Mouse (Mus musculus) neural tube, embryonic 10.5 days (tissue): ENCODE measurements around the gene Kif16b.
A peak's percentile ranks its signal among the peaks of the same experiment; 100 is the strongest.

ENCODE experiments used
- DNase-seq: peaks from one replicate; pipeline ENCODE4 v3.0.0-alpha.2; 2017; ENCODE audit warnings: low spot score; ENCODE audit errors: extremely low spot score

Kif16b gene

DNA sequence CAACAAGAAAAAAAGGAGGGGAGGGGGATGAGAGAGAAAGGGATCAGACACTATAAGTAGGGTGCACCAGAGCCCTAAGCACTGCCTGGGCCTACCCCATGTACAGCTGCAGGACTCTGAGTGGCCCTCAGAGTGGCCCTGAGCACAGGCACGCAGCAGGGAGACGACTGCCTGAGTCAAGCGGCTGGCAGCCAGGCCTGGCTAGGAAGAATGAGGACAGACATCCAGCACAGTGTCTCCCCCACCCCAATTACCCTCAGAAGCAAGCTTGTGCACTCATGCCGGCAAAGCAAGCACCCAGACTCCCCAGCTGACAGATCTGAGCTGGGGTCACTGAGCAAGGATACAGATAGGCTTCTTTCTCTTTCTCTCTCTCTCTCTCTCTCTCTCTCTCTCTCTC lies 25.4 kb downstream of the Kif16b start:
- no peak for DNase-seq

DNA sequence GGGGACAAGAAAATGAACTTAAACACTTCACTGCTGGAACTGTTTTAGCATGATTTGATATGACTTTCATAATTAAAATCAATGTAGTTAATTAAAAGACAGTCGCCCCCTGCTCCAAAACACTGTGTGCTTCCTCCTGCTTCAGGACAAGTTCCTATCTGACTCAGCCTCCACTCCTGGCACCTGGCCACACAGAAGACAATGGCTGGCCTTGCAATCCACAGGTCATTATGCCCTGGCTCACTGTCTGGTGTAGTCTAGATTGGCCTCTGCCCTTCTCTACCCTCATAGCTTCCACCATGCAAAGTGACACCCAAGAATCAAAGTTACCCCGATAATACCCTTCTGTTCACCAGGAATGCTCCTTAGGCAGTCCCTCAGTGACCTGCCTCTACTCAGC lies 26.8 kb downstream of the Kif16b start:
- DNase-seq: no peak

DNA sequence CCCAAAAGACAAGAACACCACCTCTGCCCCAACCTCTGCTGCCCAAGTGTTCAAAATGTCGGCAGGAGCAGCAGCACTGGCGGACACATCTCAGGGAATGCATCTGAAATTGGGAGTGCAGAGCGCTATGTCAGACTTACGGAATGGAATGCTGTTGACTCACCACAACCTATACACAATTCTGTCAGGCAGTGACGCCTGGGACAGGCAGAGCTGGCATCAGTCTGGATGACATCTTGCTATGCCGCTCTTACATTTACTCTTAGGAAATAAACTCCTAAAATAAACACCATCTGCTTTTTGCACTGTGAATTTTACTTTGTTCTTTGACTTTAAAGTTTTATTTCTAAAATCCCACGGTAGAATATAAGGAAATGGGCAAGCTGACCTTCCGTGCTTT lies 31.3 kb downstream of the Kif16b start:
- DNase-seq: no peak

DNA sequence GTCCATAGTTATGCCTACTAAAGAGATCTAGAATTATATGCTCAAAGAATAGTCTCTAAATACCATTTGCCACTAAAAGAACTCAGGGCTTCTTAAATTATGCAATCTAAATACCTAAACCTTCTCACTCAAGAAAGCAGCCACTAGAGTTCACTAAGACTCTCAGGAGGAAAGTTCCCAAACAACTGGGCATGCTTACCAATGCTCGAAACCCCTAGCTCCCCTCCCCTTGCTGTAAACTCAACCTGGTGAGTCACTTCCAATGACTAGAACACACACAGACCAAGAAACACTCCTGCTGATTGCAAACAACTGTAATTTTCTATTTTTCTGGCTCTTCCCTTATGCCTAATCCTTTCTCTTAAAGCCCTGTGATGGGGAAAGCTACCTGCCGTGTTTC lies 33.9 kb downstream of the Kif16b start:
- no peak for DNase-seq

DNA sequence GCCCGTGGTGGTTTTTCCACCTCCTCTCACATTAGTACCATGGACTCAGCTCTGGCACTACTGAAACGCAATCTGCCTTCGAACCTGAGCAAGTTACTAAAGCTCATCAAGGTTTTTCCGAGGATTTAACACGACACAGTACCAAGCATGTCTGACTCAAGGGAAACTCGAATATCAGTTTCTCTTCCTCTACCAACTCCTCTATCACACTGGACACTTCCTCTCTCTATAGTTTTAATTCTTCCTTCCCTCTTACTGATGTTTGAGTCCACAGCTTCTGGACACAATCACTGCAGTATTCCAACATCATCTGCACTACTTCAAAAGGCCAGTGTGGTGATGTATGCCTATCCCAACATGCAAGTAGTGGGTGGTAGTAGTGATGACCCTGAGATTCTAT lies 40.3 kb downstream of the Kif16b start:
- DNase-seq: no peak

DNA sequence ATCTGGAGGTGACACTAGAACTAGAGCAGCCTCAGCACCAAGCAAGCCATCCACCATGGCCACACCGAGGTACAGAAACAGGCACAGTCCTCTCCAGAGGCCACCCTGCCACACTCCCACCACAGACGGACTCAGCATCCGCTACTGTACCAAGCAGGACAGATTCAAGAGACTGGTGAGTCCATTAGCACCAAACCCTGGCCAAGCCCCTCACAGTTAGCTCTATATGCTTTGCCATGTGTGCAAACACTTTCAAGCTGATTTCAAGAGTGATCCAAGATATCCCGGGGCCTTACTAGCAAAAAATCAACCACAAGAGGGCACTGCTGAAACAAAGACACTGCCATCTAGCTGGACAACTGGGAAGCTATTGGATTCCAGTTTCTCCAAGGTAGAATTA lies 41.9 kb downstream of the Kif16b start:
- DNase-seq: peak; percentile 34

DNA sequence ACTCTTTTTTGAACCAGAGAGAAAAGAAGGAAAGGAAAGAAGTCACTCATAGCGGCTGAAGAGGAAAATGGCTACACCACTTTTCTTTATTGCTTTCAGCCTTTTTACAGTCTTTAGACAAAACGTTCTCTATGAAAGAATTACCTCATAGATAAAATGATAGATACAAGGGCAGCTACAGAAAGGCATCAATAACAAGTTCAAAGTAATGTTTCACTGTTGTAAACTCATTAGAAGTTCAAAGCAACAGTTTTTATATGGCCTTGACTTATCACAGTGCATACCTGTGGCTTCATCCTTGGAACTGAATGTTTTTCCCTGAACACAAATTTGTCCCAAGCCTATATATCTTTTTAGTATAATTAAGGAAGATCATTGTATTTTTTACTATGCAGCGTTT lies 62.6 kb downstream of the Kif16b start:
- DNase-seq: no peak

DNA sequence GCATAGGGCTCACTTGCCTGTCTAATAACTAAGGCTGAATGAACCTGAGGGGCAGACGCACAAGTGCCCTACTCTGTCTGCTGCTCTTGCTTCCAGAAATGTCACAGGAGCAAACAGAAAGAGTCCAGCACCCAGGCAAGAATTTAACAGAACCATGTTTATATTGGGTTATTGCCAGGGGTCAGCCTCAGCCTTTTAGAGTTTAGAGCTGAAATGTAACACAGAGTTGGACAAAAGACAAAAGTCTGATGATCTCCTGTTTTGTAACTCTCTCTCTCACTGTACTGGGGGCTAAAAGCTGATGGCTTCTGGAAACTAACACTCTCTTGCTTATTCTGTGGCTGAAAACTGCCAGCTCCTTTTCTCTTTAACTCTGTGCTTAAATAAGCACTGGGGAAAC lies 63.2 kb downstream of the Kif16b start:
- DNase-seq: no peak

DNA sequence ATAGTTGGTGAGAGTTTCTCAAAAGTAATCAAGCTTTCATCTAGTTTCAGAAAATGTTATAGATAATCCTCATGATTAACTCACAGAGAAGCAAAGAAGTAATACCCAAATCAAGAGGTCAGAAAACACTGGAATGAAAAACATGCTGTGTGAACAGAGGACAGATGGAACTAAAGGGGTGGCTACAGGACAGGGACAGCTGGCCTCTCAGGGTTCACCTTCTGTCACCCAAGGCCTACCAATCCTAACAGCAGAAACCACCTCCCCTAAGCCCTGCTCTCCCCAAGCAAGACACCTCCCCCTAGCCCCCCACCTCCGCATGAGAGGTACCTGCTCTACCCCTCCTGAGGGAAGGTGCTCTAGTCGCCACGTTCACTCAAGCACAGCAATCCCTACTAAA lies 66.6 kb downstream of the Kif16b start:
- no peak for DNase-seq

DNA sequence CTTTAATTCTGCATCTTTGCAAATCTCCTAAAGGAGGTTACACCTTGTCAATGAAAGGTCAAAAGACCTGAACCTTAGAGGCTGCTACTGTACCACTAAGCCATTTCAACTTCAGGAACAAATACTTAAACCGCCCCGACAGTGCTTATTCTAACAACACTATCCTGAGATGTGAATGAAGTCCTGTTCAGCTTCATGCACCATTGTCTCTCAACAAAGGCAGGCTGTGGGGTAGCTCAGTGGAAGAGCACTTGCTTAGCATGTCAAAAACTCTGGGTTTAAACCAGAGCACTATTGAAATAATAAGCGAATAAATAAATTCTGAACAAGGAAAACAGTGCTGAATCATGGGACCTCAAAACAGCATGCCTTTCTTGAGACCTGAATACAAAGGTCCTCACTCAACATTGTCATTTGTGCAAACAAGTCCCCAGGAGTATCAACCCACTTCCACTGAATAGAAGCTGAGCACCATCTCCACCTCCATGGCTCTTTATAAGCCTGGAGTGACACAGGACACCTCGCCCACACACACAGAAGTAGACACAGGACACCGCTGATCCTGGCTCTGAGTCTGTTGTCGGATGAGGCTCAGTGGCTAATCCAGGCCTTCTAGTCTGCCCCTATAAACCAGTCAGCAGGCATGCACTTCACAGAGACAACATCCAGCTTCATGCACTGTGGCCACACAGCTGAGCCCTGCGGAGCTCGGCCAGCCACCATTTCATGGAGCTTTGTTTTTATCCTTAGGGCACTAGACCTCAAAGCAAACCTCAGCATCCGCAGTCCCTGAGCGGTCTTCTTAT lies 68.5 kb downstream of the Kif16b start:
- no peak for DNase-seq

DNA sequence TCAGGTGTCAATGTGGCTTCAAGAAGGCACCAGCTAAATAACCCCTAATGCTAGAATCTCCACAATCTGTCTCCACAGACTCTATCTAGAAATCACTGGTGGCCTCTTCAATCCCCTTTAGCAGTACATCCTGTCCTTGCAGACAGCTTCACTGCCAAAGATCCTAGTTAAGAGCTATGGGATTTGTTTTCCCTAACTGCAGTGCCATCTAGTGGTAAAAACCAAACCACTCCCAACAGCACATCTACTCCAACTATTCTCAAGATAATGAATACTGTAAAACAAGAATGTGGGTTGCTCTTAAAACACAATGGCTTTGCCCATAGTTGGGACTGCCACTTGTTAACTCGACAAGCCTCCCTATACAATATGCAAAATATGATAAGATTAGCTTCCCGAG lies 88.3 kb downstream of the Kif16b start:
- DNase-seq: peak; percentile 37

DNA sequence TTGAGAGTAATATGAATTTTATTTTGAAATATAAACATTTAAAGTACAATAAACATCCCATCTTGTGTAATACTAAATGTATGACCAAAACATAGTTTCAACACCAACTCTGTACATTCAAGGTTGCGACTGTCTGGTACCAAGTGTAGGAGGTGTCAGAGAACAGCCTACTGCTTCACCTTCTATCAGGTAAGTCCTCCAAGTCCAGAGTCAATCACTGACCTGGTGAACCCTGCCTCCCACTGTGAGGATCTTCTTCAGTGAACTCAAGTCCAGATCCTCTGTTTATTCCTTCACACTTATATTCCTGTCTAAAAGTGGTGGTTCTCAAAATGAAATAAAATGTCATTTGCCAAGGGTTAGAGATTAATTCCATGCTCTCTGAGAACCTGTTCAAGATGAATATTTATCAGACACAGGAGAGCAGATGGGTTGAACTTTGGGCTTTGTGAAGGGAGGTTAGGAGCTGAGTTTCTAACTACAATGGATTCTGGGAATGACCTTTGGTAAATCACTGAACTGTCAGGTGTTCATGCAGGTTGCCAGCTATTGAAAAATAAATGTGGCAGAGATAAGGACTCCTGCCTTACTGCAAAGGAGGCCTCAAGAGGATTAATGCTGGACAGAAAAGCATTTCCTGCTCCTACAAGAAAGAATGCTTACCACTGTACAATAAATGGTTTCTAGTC lies 97.4 kb downstream of the Kif16b start:
- DNase-seq: no peak

DNA sequence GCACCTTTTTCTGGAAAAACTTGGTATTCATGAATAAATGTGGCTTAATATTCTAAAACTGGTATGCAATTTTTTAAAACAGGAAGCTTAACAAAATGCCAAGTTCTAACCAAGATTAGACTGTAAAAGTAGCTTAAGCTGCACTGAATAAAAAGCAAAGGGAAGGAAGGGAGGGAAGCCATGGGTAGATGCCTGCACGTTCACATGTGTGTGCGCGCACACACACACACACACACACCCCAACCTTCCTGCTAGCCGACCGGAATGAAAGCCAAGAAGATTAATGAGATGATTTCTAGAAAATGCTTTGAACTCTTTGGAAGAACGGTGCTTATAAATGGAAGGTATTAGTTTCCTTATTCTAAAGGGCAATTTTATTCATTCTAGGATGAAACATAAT lies 104.0 kb downstream of the Kif16b start:
- DNase-seq: no peak

DNA sequence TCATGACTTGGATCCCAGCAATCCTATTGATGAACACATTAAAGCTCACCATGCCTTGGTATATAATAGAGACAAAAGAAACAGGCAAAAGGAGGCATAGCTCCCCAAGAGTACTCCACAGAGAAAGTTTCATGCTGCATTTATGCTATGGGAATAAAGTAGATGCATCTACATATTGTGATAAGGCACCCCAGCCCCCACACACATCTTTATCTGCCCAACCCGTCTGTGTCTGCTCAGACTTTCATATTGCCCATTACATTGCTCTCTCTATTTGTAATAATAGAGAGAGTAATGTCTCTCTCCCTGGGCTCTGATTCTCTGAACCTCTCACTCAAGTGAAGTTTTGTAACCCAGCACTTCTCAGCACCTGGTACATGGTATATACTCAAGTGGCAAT lies 126.0 kb downstream of the Kif16b start:
- no peak for DNase-seq

DNA sequence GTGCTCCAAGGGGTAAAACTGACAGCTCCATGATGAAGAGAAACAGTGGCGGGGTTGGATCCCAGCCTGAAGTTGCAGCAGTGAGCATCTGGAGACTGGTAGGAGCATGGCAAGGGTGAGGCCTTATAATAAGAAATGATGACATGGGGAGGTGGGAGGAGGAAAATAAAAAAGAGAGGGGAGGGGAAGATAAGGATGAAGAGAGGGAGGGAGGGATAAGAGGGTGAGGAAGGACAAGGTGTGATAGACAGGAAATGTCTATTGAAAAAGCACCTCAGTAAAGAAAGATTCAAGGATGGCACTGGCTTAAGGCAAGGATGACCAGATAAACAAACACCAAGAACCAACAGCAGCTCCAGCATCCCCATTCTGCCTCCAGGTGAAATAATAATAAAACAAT lies 126.6 kb downstream of the Kif16b start:
- DNase-seq: no peak

DNA sequence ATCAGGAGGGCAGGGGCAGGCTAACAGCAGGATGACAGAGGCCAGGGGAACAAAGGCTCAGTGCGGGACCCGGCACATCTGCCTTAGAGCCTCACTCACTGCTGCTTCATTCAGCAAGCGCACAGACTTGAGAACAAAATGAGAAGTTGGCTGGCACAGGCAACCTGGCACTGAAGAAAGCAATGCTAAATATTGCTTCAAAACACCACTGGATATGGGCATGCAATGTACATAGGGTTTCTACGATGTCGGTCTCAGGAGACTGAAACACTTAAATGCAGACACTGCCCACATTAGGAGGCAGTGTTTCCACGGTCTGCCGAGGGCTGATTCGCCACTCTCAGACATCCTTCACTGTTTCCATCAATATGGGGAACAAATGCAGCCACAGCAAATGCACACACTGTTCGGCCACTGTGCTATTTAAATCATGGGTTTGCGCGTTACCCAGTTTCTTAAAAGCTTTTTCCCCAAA lies 131.6 kb downstream of the Kif16b start:
- no peak for DNase-seq

DNA sequence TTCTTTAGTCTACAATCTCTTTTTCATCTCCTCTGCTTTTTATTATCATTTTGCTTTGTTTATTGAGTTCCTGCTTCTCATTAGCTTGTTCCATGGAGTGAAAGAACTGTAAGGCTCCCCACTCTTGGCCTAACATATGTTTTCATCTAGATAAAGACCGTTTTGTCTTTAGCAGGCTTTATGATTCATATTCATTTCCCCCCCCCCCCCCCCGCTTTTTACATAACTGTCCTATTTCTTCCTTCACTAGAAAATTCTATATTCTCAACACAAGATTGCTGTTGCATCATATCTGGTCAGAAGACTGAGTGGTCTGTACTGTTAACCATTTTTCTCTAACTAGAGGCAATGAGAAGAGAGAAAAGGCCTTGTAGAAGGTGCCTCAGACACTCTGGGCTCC lies 137.1 kb downstream of the Kif16b start:
- no peak for DNase-seq

DNA sequence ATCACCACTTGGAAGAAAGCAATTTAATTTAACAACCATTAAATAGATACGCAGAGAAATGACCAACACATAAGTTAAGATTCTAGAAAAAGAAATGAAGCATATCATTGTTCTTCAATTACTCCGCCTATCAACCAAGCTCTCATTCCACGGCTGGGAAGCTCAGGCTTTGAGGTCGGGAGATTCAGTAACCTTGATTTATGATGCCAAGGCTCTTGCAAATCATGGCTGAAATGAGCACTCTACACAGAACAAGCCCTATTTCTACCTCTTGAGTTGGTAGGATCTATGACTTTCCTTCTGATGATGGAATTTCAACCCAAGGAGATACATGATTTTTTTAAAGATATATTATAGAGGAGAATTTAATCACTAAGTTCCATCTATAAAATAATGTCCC lies 140.5 kb downstream of the Kif16b start:
- DNase-seq: no peak

DNA sequence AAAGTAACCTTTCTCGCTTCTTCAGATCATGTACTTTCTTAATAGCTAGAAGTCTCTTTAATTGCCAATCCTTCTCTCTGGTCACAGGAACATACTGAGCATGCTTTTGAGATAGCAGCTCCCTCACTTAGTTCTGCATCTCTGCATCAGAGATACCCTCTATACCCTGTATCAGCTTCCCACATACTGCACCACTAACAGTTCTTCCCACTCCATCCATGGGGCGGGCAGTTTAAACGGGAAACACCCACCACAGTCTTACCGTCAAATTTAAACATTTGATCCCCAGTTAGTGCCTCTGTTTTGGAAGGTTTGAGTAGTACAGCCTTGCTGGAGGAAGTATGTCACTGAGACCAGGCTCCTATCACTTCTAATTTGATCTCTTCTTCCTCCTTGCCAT lies 142.1 kb downstream of the Kif16b start:
- no peak for DNase-seq

DNA sequence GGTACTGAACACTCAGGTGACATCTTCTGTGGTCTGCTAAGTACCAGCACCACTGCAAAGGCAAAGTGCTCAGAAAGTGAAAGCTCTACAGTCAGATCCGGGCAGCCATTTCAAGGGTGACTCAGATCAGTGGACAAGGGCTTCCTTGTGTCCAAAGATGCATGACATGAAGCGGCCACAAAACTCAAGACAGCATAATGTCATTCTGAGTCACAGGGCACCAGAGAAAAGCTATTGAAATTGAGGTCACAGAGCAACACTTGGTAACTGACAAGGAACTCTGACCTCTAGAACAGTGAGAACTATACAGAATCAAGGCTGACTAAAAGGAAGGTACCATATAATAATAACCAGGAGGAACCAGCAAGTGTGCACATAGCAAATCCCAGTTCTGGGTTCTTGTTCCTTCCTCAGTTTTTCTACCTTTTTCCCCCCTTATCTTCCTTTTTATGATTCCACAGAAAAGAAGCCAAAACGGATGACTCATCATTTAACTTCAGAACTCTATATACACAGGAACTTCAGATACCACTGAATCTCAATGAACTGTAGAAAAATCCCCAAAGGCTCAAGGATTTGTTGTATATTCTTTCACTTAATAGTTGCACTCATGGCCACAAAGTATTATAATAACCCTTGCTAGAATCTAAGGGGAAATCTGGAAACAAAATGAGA lies 143.1 kb downstream of the Kif16b start:
- DNase-seq: no peak

DNA sequence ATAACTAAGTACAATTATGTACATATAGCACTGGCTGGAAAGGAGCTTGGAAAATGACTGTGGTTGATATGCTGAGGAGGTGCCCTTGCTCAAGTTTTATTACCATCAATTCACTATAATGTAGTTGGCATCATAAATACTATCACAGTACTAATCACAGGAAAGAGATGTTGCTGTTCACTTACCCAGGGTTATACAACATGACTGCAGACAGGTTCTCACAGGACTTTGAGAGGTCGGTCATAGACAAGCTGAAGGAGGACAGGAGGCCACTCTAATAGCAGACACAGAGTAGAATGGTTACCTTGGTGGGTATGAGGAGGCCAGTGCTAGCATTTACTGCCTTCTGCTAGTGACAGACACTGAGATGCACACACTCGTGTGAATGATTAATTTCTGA lies 162.0 kb downstream of the Kif16b start:
- DNase-seq: no peak

DNA sequence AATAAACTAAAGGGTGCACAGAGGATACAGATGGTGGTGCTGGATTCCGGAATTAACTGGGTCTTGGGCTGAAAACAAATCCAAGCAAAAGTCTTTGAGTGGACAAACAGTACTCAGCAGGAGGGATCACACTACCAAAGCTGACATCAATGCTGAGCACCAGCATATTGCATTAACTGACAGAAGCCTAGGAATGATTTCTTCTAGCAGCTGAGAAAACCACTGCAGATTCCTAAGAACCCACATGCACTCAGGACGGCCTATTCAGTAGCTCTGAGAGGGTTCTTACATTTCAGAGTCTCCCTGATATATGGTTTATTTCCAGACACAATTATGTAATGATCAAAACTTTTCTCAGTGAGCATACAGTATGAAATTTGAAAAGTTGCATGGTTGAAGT lies 162.8 kb downstream of the Kif16b start:
- no peak for DNase-seq

DNA sequence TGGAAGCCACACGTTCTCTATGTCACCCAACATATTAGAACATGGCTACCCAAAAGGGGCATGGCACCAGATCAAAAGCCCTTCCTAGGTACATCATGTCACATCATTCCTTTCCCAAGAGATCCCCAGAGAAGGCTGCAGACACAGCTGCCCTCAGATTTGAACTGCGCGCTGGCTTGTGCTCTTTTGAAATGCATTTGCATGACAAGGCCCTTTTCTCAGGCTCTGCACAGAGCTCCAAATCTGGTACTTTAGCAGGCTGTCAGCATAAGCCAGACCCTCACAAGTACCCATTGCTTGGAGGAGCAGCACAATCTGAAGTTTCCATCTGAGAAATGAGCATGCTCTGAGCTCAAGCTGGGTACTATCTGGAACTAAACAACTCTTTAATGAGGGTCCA lies 165.6 kb downstream of the Kif16b start:
- DNase-seq: no peak
